Mouse (Mus musculus) cerebellum, postnatal 14 days (tissue): ENCODE measurements around the gene Lrmda.

Experiments used
- DNase-seq, 2 experiments: peaks; one replicate each; pipeline ENCODE4 v3.0.0; 2021; ENCODE audit warnings: mixed read lengths in 2 of 2

Gene Lrmda

GRCm38 (mm10) chr14:22335101-22335820 lies 315.7 kb downstream of the Lrmda start:
- no peak for DNase-seq

- DNase-seq, result peak in 1 of 2 experiments; percentile 8
These were observed 319.7 kb downstream of the Lrmda start for GRCm38 (mm10) chr14:22339176-22339575.

GRCm38 (mm10) chr14:22343357-22343756 lies 323.8 kb downstream of the Lrmda start:
- no peak for DNase-seq

- no peak for DNase-seq
These were observed 325.7 kb downstream of the Lrmda start for GRCm38 (mm10) chr14:22345248-22345647.

- DNase-seq, result no peak
These were observed 334.1 kb downstream of the Lrmda start for GRCm38 (mm10) chr14:22353626-22354025.

GRCm38 (mm10) chr14:22354769-22355574 lies 335.5 kb downstream of the Lrmda start:
- DNase-seq, result peak; percentile 13 to 25

GRCm38 (mm10) chr14:22357991-22358503 lies 338.5 kb downstream of the Lrmda start:
- peak; percentile 9 to 26 for DNase-seq

GRCm38 (mm10) chr14:22364010-22364748 lies 344.7 kb downstream of the Lrmda start:
- DNase-seq, result no peak

- DNase-seq, result no peak
These were observed 345.4 kb downstream of the Lrmda start for GRCm38 (mm10) chr14:22364771-22365355.

- no peak for DNase-seq
These were observed 348.1 kb downstream of the Lrmda start for GRCm38 (mm10) chr14:22367615-22368014.

GRCm38 (mm10) chr14:22371136-22371535 lies 351.6 kb downstream of the Lrmda start:
- no peak for DNase-seq

GRCm38 (mm10) chr14:22372666-22373360 lies 353.3 kb downstream of the Lrmda start:
- no peak for DNase-seq

GRCm38 (mm10) chr14:22373361-22373745 lies 353.8 kb downstream of the Lrmda start:
- no peak for DNase-seq

- DNase-seq, result no peak
These were observed 357.6 kb downstream of the Lrmda start for GRCm38 (mm10) chr14:22377148-22377547.

GRCm38 (mm10) chr14:22382101-22382500 lies 362.6 kb downstream of the Lrmda start:
- DNase-seq, result no peak

GRCm38 (mm10) chr14:22393616-22394015 lies 374.1 kb downstream of the Lrmda start:
- DNase-seq, result no peak

- DNase-seq, result no peak
These were observed 382.9 kb downstream of the Lrmda start for GRCm38 (mm10) chr14:22402411-22402810.

GRCm38 (mm10) chr14:22406623-22407022 lies 387.1 kb downstream of the Lrmda start:
- peak; percentile 1 to 5 for DNase-seq

- DNase-seq, result no peak
These were observed 391.3 kb downstream of the Lrmda start for GRCm38 (mm10) chr14:22410826-22411225.

GRCm38 (mm10) chr14:22413220-22413619 lies 393.7 kb downstream of the Lrmda start:
- no peak for DNase-seq

- no peak for DNase-seq
These were observed 398.2 kb downstream of the Lrmda start for GRCm38 (mm10) chr14:22417706-22418105.

GRCm38 (mm10) chr14:22421668-22422067 lies 402.2 kb downstream of the Lrmda start:
- no peak for DNase-seq
